Mouse (Mus musculus): ENCODE results near the gene Palld.
A peak's percentile ranks its signal among the peaks of the same experiment; 100 is the strongest.

Palld gene

GRCm38 (mm10) chr8:61865365-61865764, 37.1 kb downstream of the Palld start:
- no peak for DNase-seq

- DNase-seq = no peak
Measured at GRCm38 (mm10) chr8:61851270-61851669, 51.2 kb downstream of the Palld start.

DNA sequence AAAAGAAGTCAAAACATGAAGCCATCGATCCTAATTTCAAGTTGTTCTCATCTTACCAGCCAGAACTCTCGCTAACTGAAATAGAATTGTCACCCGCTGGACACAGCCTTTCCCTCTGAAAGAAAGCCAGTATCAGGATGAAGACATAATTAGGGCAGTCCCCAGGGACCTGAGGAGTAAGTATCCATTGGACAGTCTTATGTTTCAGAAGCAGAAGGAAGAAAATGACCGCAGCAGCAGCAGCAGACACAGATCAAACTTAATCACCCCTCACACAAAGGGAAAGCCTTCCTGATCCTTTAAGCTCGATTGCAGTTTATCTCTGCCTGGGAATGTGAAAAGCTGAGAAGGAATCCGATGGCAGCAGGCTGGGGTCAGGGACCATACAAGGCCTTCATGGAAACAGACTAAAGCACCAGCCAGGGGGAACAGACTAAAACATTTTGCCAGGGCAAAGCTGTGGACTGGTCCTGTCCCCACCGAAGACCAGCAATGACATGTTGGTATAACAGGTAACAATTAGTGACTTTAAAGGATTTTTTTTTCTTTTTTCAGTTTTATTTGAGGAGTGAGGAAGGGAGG, 53.8 kb downstream of the Palld start:
- DNase-seq = no peak

- no peak for DNase-seq
Measured at GRCm38 (mm10) chr8:61847494-61847893, 55.0 kb downstream of the Palld start.

- no peak for DNase-seq
Measured at GRCm38 (mm10) chr8:61844992-61845391, 57.5 kb downstream of the Palld start.

- DNase-seq = no peak
Measured at GRCm38 (mm10) chr8:61844575-61844974, 57.9 kb downstream of the Palld start.

DNA sequence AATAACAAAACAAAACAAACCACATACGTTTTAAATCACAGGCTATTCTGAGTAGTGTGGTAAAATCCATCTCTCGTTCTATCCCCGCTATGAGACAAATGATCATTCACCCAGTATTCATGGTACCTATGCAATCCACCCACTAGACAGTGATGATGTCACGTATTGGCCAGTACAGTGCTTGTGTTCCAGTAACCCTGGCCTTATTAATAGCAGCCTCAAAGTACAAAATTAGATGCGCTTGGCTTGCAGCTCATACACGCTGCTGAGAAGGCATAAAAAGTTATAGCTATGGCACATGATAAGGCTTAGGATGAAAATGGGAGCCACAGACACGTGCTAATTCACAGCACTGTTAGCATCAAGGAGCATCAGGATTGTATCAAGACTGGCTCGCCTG, 58.7 kb downstream of the Palld start:
- DNase-seq = no peak

GRCm38 (mm10) chr8:61833211-61833610, 69.3 kb downstream of the Palld start:
- no peak for DNase-seq

- no peak for DNase-seq
Measured at GRCm38 (mm10) chr8:61831944-61832343, 70.5 kb downstream of the Palld start.

GRCm38 (mm10) chr8:61830821-61831220, 71.7 kb downstream of the Palld start:
- peak; percentile 24 for DNase-seq

GRCm38 (mm10) chr8:61824563-61824962, 77.9 kb downstream of the Palld start:
- no peak for DNase-seq

DNA sequence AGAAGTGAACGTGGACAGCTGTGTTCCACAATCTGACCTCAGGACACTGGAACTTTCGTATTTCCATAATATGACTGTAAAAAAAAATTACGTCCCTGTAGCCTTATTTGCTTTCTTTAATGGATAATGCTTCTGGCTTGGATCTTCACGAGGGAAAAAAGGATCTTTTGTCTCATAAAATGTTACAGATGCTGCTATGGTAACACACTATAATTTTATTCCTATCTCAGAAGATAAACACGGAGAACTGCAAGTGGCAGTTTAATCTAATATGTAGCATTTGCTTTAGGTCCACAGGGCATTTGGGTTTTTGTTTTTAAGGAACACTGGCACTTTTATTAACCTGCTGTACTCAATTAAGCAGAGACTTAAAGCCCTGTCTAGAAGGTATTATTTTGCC, 79.3 kb downstream of the Palld start:
- no peak for DNase-seq

DNA sequence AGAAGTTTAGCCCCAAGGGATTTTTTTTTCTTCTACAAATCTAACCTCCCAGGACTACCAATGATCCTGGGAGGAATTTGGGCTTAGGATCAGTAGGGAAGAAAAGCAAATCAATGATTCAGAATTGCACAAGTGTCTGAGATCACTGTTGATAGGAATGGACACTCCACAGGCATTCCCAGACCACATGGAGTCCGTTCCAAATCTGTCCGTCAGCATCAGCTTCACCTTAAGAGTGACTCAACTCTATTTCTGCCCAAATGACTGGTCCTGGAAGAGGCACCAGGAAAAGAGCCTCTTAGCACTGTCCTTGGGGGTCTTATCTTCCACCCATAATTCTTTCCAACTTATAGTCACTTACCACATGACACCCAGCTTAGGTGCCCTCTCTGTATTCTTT, 98.7 kb downstream of the Palld start:
- DNase-seq = no peak

DNA sequence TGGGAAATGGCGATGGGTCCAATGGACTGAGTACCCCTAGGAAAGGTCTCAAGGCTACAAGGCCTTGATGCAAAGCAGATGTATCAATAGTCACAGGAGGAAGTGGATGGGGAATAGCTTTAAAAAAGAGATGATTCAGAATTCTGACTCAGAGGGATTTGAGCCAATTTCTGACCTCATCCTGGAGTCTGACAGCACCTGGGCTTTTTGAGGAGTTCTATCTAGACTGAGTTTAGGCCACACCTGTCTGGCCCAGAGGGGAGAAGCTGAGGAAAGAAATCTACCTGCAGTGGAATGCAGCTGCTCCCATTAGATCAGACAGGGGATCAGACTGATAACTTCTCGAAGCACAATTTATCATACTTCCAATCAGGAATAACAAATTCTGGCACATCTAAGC, 99.7 kb downstream of the Palld start:
- no peak for DNase-seq

- DNase-seq = no peak
Measured at GRCm38 (mm10) chr8:61797391-61797947, 105.0 kb downstream of the Palld start.

DNA sequence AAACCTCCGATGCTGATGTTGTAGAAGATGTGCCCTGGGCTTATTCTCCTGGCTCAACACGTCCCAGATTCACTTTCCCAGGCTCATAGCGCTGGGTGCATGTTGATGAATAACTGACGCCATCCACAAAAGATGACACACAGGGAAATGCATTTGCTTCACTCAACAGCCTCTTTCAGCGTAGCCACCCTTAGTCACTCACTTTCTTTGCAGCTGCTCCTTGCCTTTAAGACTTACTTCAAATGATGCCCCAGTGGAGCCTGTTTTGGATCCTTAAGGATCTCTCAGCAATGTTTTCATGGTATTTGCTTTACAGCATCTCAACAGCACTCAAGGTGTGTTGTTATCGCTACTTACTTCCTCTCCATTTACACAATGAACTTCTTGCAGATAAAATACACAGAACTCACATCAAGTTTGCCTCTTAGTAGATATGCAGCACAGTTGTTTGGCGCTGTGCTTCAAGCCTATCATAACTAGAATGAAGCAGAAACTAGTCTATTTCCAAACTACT, 105.9 kb downstream of the Palld start:
- DNase-seq = no peak

- no peak for DNase-seq
Measured at GRCm38 (mm10) chr8:61789946-61790345, 112.5 kb downstream of the Palld start.

GRCm38 (mm10) chr8:61789289-61789688, 113.2 kb downstream of the Palld start:
- DNase-seq = no peak

- DNase-seq = no peak
Measured at GRCm38 (mm10) chr8:61782931-61783491, 119.5 kb downstream of the Palld start.

- DNase-seq = no peak
Measured at GRCm38 (mm10) chr8:61780652-61781257, 121.7 kb downstream of the Palld start.

DNA sequence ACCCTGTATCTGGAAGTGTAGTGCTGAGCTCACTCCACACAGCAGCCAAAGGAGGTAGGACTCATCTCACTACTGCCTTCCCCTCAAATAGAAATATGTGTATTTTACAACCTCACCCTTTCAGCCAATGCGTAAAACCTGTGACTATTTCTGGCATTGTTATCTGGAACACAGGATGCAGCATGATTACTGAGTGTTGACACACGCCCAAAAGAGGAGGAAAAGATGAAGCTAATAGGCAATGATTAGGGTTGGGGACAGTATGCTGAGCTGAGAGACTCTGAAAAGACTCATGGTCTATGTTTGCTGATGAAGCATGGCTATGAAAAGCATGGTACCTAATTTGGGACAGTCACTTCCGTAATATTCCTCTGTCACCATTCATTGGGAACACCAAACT, 124.3 kb downstream of the Palld start:
- no peak for DNase-seq

GRCm38 (mm10) chr8:61776560-61776959, 125.9 kb downstream of the Palld start:
- peak; percentile 16 for DNase-seq

DNA sequence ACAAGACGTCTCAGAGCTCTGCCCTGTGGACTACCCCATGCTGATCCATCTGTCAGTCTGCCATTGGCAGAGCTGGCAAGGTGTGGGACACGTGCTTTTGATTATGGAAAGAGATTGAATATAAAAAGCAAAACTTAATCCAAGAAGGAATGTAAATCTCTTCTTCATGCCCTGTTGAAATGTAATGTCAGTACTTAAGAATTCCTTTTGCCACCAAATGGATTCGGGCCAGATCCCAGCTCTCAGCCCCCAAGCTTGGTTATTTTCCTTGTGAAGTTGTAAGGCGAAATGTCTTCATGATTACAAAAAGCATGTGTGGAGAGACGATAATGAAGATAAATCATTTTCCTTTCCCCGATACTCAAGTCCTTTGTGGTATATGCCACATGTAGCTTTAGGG, 126.6 kb downstream of the Palld start:
- DNase-seq = no peak

GRCm38 (mm10) chr8:61774161-61774560, 128.3 kb downstream of the Palld start:
- DNase-seq = no peak
